Mouse (Mus musculus) right cerebral cortex, postnatal 14 days (tissue): ENCODE measurements around the gene Vmn2r6.
"Not testable (repeated sequence)": the region's sequence is repeated elsewhere in the genome, so short reads cannot be mapped to it uniquely, and the experiment has no call there.

Experiments used
- DNase-seq: peaks from one replicate; pipeline ENCODE4 v3.0.0; 2022

Vmn2r6 gene

DNA sequence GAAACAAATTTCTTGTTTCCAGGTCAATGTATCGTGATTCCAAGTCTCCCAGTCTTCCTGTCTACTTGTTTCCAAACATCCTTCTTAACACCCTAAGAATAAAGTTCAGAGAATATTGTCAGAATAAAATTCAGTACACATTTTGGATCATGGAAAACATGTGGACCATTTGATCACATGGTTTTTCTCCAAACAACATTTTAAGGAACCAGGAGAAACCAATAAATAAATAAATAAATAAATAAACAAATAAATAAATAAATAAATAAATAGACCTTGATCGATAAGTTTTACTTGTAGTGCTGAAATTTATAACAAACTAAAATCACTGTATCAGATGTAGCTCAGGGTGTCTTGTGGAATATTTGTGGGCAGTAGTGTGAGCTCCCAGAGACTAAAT, at the start of gene Vmn2r6:
Gene Vmn2r6 (minus strand): TSS at position 101 of the 400 bp plus-strand sequence.
- not testable (repeated sequence) for DNase-seq

DNA sequence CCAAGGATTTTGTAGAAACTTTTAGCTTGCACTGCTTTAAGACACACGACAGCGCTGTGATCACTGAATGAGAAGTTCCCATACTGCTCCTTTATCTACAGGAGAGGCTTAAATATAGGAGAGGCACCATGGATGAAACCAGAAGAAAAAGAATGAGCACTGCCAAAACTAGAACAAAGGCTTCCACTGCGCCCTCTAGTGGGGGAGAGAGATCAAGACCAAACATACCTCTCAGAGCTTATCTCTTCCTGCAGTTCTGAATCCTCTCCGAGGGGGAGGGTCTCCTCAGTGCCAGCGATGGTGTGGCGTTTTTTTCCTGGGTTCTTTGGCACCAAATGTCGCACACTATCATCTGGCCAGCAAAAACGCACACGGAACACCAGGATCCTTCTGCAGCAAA, 22.0 kb upstream of the Vmn2r6 start:
- DNase-seq = no peak

DNA sequence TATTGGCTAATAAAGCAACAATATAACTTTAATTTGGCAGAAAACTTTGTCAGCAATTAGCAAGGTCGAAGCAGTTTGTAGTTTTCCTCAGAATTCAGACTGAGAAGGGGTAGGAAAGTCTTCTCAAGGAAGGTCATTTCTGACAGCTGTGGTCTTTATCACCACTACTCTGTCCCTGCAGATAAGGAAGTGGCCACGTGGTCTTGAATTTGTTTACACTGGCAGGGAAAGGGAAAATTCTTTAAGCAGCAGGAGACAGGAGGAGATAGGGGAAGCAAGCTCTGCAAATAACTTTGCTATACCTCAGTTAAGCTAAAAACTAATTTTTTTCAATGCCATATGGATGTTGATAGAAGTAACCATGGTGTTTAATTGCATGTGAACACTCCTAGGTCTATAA, 3.2 kb upstream of the Vmn2r6 start:
- not testable (repeated sequence) for DNase-seq

DNA sequence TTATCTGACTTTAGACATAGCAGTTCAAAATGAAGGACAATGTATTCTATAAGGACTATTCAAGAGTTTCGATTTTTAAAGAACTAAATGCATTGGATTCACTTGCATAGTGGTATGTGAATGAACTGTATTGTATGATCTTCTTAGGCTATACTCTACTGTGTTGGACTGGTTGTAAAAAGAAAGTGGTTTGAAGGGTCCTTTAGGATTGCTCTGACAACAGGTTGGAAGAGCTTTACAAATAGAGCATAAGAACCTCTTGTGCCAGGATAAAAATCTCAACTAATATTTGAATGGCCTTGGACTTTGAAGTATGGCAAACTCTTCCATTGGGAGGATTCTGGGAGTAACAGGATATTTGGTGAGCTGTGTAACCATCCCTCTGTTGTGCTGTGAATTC, 42.0 kb downstream of the Vmn2r6 start:
- DNase-seq = not testable (repeated sequence)

DNA sequence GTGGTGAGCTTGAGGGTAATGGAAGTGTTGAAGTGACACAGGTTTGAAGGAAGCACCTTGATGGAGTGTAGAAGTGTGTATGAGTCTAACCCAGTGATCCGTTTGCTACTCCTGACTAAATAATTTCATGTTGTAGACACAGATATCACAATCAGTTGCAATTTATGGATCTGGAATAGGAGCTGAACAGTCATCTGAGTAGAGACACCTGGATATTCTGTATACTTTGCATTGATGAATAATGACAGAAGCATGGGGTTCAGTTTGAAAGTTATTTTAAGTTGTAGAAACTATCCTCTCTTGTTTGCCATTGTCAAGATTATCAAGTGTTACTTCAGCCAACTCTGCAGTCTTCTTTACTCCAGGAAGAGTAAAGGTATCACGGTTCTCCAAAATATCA, 55.9 kb downstream of the Vmn2r6 start, which contains the start of gene Vmn2r5:
Gene Vmn2r5 (minus strand): TSS at position 101 of the 400 bp plus-strand sequence.
- not testable (repeated sequence) for DNase-seq
